Mouse (Mus musculus): ENCODE measurements around the gene Pxmp4.

DNA sequence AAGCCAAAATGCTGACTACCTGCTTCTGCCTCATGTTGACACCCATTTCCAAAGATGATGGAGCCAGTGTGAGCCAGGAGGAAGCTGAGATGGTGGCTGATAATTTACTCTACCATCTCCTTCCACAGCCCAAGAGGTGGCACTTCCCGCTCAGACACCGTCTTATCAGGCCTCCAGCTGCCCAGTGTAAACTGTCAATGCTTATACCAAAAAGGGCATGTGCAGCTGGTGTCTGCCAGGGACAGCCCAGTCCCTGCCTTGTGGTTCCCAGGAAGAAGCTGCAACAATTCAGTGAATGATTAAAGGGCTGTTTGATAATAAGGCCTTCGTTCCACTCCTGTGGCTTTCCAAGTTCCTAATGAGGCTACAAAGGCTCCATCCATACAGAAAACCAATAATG is 64.8 kb downstream of the Pxmp4 start:
- no peak for TF ChIP-seq GATA1 (IDR thresholded peaks at IDR 0.05; ENCODE audit: low read length)
- no peak for TF ChIP-seq TAL1 (IDR thresholded peaks at IDR 0.05; ENCODE audit: low read length)
